ENCODE assay signal across 13 mouse cellular contexts in genomic region chr15:83497299-83497698, GRCm38 (mm10). TPM values are rescaled to one million over a fixed set of nuclear protein-coding genes. Genes with fewer than 3 reads are reported as not detected.
DNase-seq lines count a peak whose midpoint lies in the region; ATAC-seq and TF ChIP-seq lines count a peak whose summit lies in the region.
"Had no signal": no experiment of that assay in that cellular context is flagged by ENCODE, and none has a peak within 500 bp of the region (broad histone marks: within the 10 kb centered on the region; RNA-seq: fewer than 3 reads in every experiment).

No protein-coding gene starts in this region.

- peak; percentile 48 for DNase-seq in CD4-positive, CD25-positive, alpha-beta regulatory T cell, adult 2 months (ENCODE audit: low read depth, low spot score)
- DNase-seq in liver, adult 2 months (ENCODE audit: extremely low read depth, low read depth, low spot score): peak; percentile 5
- DNase-seq in B cell, adult 2 months: peak; percentile 33 to 41
- DNase-seq in induced T-regulatory cell, adult 2 months (ENCODE audit: low read depth): peak; percentile 33
- no peak for DNase-seq in layer of hippocampus, adult 9-11 months
- DNase-seq in adrenal gland, postnatal 10 days: no peak
- DNase-seq: cerebellum, adult 9-10 months; gastrocnemius, postnatal 14 days; liver, embryonic 13.5 days had no signal

- no peak for TF ChIP-seq POLR2A in liver, adult 2 months (IDR thresholded peaks at IDR 0.05; ENCODE audit: extremely low read depth, insufficient read depth, low read length)

- no peak overlapping the region for H3K9ac ChIP-seq in liver, adult 2 months (ENCODE audit: low read depth, low read length)
- no peak overlapping the region for H3K9ac ChIP-seq in liver, embryonic 12.5 days
- H3K9ac ChIP-seq: embryonic facial prominence, embryonic 12.5 days; forebrain, embryonic 12.5 days; liver, embryonic 13.5 days had no signal

- H3K9me3 ChIP-seq in liver, embryonic 12.5 days (replicated peaks): no peaks in the 10 kb centered on the region
- H3K9me3 ChIP-seq: embryonic facial prominence, embryonic 12.5 days; forebrain, embryonic 12.5 days; liver, embryonic 13.5 days had no signal

- no peaks in the 10 kb centered on the region for H3K79me2 ChIP-seq in liver, adult 2 months (ENCODE audit: control insufficient read depth, insufficient read depth, low read length)

- ATAC-seq in CD4-positive, CD25-positive, alpha-beta regulatory T cell, adult 4 months: no peak
- no peak for ATAC-seq in liver, embryonic 12.5 days

- H3K4me2 ChIP-seq in liver, embryonic 12.5 days: no peak overlapping the region
- H3K4me2 ChIP-seq: embryonic facial prominence, embryonic 12.5 days; forebrain, embryonic 12.5 days; liver, embryonic 13.5 days had no signal

- no peaks in the 10 kb centered on the region for H3K4me1 ChIP-seq in liver, adult 2 months (ENCODE audit: control insufficient read depth, insufficient read depth, low read length)
- H3K4me1 ChIP-seq in liver, embryonic 12.5 days: peaks cover 25% of the 10 kb centered on the region
- H3K4me1 ChIP-seq: embryonic facial prominence, embryonic 12.5 days; forebrain, embryonic 12.5 days had no signal

- TF ChIP-seq CTCF in liver, adult 2 months (IDR thresholded peaks at IDR 0.05; ENCODE audit: low read depth, low read length): peak; percentile 67

- 89% methylated on average over 6 of the region's 6 CpGs for WGBS in liver, adult 2 months
- 80% methylated on average over 6 of the region's 6 CpGs for WGBS in liver, embryonic 12.5 days (ENCODE audit: insufficient replicate concordance)

- no peak overlapping the region for H3K27ac ChIP-seq in liver, adult 2 months (replicated peaks; ENCODE audit: insufficient read depth, low read depth, low read length)
- H3K27ac ChIP-seq in liver, embryonic 12.5 days: no peak overlapping the region
- H3K27ac ChIP-seq: embryonic facial prominence, embryonic 12.5 days; forebrain, embryonic 12.5 days; liver, embryonic 13.5 days had no signal

- H3K36me3 ChIP-seq in liver, adult 2 months (ENCODE audit: control insufficient read depth, insufficient read depth, low read length): no peaks in the 10 kb centered on the region
- peaks cover 19% of the 10 kb centered on the region for H3K36me3 ChIP-seq in liver, embryonic 12.5 days

- no peaks in the 10 kb centered on the region for H3K27me3 ChIP-seq in liver, adult 2 months (ENCODE audit: control insufficient read depth, insufficient read depth, low read length)
- no peaks in the 10 kb centered on the region for H3K27me3 ChIP-seq in liver, embryonic 12.5 days (replicated peaks)
- H3K27me3 ChIP-seq: embryonic facial prominence, embryonic 12.5 days; forebrain, embryonic 12.5 days; liver, embryonic 13.5 days had no signal

- no peak overlapping the region for H3K4me3 ChIP-seq in liver, adult 2 months (ENCODE audit: insufficient read depth, low read depth, low read length)
- no peak overlapping the region for H3K4me3 ChIP-seq in liver, embryonic 12.5 days
- H3K4me3 ChIP-seq: embryonic facial prominence, embryonic 12.5 days; forebrain, embryonic 12.5 days; liver, embryonic 13.5 days had no signal

RNA-seq across cellular contexts. Expression of gene Ttll1, which starts 13.4 kb away (rescaled TPM):
- 10 to 100 TPM; 11.4 to 14.4 TPM for polyA plus RNA-seq in CD4-positive, CD25-positive, alpha-beta regulatory T cell, adult 4 months (2017; shearing (Covaris generic))
- 1.0 and 1.3 TPM in 2 replicates for total RNA-seq in liver, adult 2 months (2014; rRNA removed)
- 2.1 and 2.2 TPM in 2 replicates for polyA plus RNA-seq in liver, adult 2 months (2012; rRNA removed)
- polyA plus RNA-seq in liver, embryonic 12.5 days (2016; fragmentation: Nextera tagmentation; extraction: Ambion mirVana): 9.6 and 10.0 TPM in 2 replicates
- 1 to 10 TPM; 7.0 to 9.5 TPM for total RNA-seq in adrenal gland, postnatal 10 days (2021)

RNA-seq across cellular contexts. Expression of gene Bik, which starts 29.4 kb away (rescaled TPM):
- 1 to 10 TPM in 1 of 2 experiments, under 1 TPM in 1; 0.90 to 1.5 TPM for polyA plus RNA-seq in CD4-positive, CD25-positive, alpha-beta regulatory T cell, adult 4 months (2017; shearing (Covaris generic))
- total RNA-seq in liver, adult 2 months (2014; rRNA removed): 7.0 and 9.3 TPM in 2 replicates
- 6.3 and 7.8 TPM in 2 replicates for polyA plus RNA-seq in liver, adult 2 months (2012; rRNA removed)
- 2.2 and 2.7 TPM in 2 replicates for polyA plus RNA-seq in liver, embryonic 12.5 days (2016; fragmentation: Nextera tagmentation; extraction: Ambion mirVana)
- 10 to 100 TPM; 10.4 to 12.1 TPM for total RNA-seq in adrenal gland, postnatal 10 days (2021)

RNA-seq across cellular contexts. Expression of gene Pacsin2, which starts 32.9 kb away (rescaled TPM):
- polyA plus RNA-seq in CD4-positive, CD25-positive, alpha-beta regulatory T cell, adult 4 months (2017; shearing (Covaris generic)): 10 to 100 TPM; 18.3 to 26.6 TPM
- total RNA-seq in liver, adult 2 months (2014; rRNA removed): 34.0 and 34.9 TPM in 2 replicates
- 28.9 and 29.1 TPM in 2 replicates for polyA plus RNA-seq in liver, adult 2 months (2012; rRNA removed)
- polyA plus RNA-seq in liver, embryonic 12.5 days (2016; fragmentation: Nextera tagmentation; extraction: Ambion mirVana): 65.1 and 68.4 TPM in 2 replicates
- total RNA-seq in adrenal gland, postnatal 10 days (2021): 10 to 100 TPM; 69.9 to 76.3 TPM

Comparison
In these comparisons a context has a peak if more than half of its experiments do, and no peak if none do; other contexts are left out.
1. DNase-seq: peak in CD4-positive, CD25-positive, alpha-beta regulatory T cell, adult 2 months (single experiment), liver, adult 2 months (single experiment), B cell, adult 2 months (2 of 2) and induced T-regulatory cell, adult 2 months (single experiment); none in layer of hippocampus, adult 9-11 months (single experiment) and adrenal gland, postnatal 10 days (single experiment).